Mouse (Mus musculus): Measurements from ENCODE around the gene Brap. TPM values are rescaled to one million over a fixed set of nuclear protein-coding genes. Genes with fewer than 3 reads are reported as not detected.
"Not testable (repeated sequence)": the region's sequence is repeated elsewhere in the genome, so short reads cannot be mapped to it uniquely, and the experiment has no call there.

The Brap gene
- polyA plus RNA-seq, 1 experiment: 29.9 TPM

- DNase-seq (ENCODE audit: low read depth): no peak
Measured at GRCm38 (mm10) chr5:121668411-121668810, 8.0 kb downstream of the Brap start.

GRCm38 (mm10) chr5:121670412-121670811 lies 10.0 kb downstream of the Brap start:
- no peak for DNase-seq (ENCODE audit: low read depth)

- no peak for DNase-seq (ENCODE audit: low read depth)
Measured at GRCm38 (mm10) chr5:121682250-121682649, 21.9 kb downstream of the Brap start.

DNA sequence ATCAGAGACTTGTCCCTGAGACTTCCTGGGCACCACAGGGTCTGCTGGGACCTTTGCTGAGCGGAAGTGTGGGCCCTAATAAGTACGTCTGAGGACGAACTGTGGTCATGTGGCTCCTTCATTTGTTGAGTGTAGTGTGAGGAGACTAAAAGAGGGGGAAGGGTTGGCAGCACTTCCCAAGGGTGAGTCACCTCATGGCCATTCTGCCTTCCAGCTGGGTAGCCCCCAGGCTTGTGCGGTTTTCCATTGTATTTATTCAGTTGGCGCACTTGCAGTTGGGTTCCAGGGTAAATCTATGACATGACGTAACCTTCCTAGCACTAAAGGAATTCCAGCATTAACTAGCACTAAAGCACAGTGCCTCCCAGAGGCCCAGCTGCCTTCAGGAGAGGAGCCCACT lies 25.1 kb downstream of the Brap start:
- DNase-seq (ENCODE audit: low read depth): no peak

- DNase-seq (ENCODE audit: low read depth): no peak
Measured at GRCm38 (mm10) chr5:121686113-121686898, 25.9 kb downstream of the Brap start.

DNA sequence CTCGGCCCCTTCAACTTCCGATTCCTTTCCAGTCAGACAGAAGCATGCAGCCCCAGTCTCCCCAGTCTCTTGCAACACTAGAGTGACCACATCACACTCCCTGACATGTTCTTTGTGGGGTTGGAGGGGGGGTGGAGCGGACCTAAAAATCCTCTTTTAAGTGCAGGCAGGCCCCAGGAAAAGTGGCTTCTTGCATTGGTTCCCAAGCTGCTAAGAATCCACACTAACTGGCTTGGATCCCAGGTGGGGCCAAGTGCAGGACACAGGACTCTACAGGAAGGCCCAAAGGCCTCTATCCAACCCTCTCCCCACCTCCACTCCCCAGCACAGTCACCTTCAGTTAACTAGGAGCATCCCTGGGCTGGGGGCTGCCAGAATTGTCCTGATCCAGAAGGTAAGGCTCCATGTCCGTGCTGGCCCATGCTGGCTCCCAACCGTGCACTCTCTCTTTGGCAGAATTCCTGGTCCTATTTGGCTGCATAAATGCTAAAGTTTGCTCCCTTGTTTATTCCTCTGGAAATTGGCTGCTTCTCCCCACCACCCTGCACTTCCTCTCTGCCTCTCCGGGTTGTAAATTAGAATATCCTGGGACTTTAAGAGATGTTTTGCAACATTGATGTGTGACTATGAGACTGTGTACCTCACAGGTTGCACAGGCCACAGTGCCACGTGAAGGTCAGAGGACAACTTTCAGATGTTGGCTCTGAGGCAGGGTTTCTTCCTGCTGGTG lies 30.3 kb downstream of the Brap start:
- no peak for DNase-seq (ENCODE audit: low read depth)

GRCm38 (mm10) chr5:121691436-121691835 lies 31.1 kb downstream of the Brap start:
- DNase-seq (ENCODE audit: low read depth): not testable (repeated sequence)

DNA sequence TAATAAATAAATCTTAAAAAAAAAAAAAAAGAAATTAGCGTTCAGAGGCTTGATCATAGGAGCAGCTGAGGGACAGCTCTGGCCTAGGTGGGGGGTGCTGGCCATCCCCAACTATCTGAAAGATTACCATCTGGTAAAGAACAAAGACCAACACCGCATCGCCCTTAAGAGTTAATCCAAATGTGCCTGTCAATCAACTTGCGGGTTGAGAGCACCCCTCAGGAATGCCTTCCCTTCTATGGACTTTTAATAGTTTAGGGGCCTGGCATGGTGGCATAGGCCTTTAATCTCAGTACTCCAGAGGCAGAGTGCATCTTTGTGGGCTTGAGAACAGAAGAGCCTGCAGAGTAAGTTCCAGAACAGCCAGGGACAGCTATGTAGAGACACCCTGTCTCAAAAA lies 32.5 kb downstream of the Brap start:
- DNase-seq (ENCODE audit: low read depth): no peak

DNA sequence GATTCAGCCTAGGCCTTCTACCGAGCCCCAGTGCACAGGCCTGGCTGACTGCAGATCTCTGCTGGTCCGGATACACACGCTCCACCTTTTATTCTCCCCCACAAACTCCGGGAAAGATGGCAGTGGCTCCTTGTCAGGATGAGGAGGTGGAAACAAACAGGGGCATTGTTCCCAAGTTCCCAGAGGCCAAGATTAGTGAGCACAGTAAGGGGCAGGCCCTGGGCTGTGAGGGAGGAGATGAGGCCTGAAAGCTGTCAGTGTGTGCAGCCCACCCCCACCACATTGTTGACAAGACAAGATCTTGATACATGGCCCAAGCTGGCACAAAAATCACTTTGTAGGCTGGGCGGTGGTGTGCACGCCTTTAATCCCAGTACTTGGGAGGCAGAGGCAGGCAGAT lies 36.4 kb downstream of the Brap start:
- no peak for DNase-seq (ENCODE audit: low read depth)

GRCm38 (mm10) chr5:121699891-121700290 lies 39.5 kb downstream of the Brap start:
- no peak for DNase-seq (ENCODE audit: low read depth)

GRCm38 (mm10) chr5:121700496-121700895 lies 40.1 kb downstream of the Brap start:
- no peak for DNase-seq (ENCODE audit: low read depth)

GRCm38 (mm10) chr5:121701111-121701769 lies 40.9 kb downstream of the Brap start:
- DNase-seq (ENCODE audit: low read depth): no peak

GRCm38 (mm10) chr5:121703341-121703740 lies 43.0 kb downstream of the Brap start:
- no peak for DNase-seq (ENCODE audit: low read depth)

GRCm38 (mm10) chr5:121704512-121705248 lies 44.3 kb downstream of the Brap start:
- DNase-seq (ENCODE audit: low read depth): no peak

GRCm38 (mm10) chr5:121710402-121710801 lies 50.0 kb downstream of the Brap start:
- DNase-seq (ENCODE audit: low read depth): no peak

DNA sequence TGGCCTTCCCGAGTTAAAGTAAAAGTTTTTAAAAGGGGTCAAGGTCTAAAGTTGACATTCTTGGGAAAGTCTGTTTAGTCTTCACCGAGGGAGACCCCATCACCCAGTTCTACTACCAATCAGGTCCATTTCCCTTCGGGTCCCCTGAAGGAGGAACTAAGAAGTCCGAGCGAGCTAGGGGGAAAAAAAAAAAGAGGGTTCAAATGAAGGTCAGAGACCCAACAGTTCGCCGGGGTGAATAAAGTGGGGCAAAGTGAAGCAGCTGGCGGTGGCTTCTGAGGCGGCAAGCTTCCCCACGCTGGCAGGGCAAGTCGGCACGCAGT lies 50.4 kb downstream of the Brap start:
- DNase-seq (ENCODE audit: low read depth): no peak

DNA sequence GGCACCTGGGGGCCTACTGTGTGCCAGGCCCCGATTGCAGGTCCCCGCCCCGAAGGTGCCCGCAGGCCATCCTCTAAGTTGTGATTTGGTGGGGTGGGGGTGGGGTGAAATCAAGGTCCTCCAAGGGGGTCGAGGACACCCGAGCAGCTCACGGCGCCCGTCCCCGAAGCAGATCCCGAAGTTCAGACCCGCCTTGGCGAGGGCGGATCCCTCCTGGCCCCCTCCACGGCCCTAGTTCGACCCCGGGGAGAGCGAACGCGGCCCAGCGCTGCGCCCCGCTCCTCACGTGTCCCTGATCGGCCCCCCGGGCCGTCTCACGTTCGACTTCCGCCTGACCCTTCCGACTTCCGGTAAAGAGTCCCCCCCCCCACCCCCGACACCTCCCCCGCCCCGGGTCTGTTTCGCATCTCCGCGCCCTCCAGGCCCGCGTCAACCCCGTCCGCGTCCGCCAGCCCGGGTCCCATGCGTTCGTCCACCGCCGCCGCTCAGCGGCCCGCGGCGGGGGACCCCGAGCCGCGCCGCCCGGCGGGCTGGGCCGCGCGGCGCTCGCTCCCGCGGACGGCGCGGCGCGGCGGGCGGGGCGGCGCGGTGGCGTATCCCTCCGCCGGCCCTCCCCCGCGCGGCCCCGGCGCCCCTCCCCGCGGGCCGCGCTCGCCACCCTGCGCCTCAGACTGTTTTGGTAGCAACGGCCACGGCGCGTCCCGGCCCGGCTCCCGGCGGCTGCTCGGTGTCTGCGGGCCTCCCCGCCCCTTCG lies 51.0 kb downstream of the Brap start, which contains the start of gene Atxn2:
TSS of gene Atxn2 (plus strand) at position 164 of the 754 bp plus-strand sequence.
- DNase-seq (ENCODE audit: low read depth): no peak

GRCm38 (mm10) chr5:121711928-121712231 lies 51.5 kb downstream of the Brap start:
- DNase-seq (ENCODE audit: low read depth): no peak

DNA sequence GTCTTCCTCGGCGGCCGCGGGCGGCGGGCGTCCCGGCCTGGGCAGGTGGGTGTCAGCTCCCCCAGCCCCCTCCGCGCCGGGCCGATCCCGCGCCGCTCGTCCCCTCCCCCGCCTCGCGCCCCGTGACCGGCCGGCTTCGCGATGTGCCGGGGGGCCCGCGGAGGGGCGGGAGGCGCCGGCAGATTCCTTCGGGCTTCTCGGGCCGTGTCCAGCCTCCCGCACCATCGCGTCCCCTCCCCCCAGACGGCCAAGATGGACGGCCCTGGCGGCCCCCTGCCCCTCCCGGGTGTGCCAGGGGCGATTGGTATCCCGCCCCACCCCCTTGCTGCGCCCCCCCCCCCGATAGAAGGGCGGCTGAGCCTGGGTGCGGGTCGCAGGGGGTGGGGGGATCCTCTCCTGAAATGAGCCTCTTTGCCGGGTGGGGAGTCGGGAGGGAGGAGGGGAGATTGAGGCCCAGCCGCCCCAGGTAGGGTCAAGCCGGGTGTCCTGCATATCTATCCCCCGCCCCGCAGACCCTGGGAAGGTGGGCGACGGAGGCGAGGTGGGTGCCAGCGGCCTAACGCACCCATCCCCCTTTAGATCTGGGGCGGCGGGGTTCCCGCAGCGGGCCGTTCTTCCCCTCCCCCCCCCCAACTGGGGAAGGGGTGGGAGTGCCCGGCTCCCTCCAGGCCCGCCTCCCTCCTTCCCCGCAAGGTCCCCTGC lies 52.0 kb downstream of the Brap start:
- no peak for DNase-seq (ENCODE audit: low read depth)

GRCm38 (mm10) chr5:121712934-121713538 lies 52.7 kb downstream of the Brap start:
- DNase-seq (ENCODE audit: low read depth): no peak
